Mouse (Mus musculus): ENCODE measurements around the gene 1500009C09Rik.

DNA sequence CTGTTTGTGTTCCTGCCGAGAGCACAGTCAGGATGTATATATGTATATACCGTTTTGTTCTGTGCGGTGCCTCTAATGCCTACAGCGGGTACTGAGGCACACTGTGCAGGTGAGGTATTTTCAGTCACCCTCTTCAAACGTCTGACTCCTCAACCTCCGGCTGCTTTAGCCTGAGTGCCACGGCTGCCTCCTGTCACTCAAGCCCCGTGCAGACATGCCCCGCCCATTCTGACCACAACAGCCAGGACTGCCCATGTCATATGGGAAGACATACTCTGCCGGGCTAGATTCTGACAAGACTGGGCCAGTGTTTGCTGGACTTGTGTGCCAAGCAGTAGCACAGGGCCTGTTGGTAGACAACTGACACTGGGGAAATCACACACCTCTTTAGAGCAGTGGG is 16.5 kb upstream of the 1500009C09Rik start:
- TF ChIP-seq HCFC1 (IDR thresholded peaks at IDR 0.05; ENCODE audit: borderline replicate concordance, insufficient read depth, low read length) (no peak), CHD2 (IDR thresholded peaks at IDR 0.05; ENCODE audit: low read depth, low read length) (no peak), ZC3H11A (IDR thresholded peaks at IDR 0.05; ENCODE audit: borderline replicate concordance, low read depth, low read length) (no peak), MAFK (IDR thresholded peaks at IDR 0.05; ENCODE audit: insufficient read depth, low read depth, low read length) (no peak)

Data from ES-E14 (cell line).